Mouse (Mus musculus) midbrain, embryonic 13.5 days (tissue): ENCODE data around the gene Gm29609. TPM values are rescaled to one million over a fixed set of nuclear protein-coding genes. Genes with fewer than 3 reads are reported as not detected.

Source experiments
- polyA plus RNA-seq: library from polyadenylated mRNA; unstranded; fragments of >200 nt; fragmentation: Nextera tagmentation; extraction: Ambion mirVana; gene quantifications from 2 replicates; pipeline ENCODE4 v1.2.1, GENCODE M21; 2015

Gm29609 gene
- polyA plus RNA-seq, 1 experiment from 2014 or later = 0.86 TPM

Other genes starting within 250 kb of the Gm29609 start
- 23.0 TPM in 2 replicates for gene Cgref1, start 234.3 kb downstream of the Gm29609 start, polyA plus RNA-seq
- 108 and 129 TPM in 2 replicates for gene Preb, start 219.6 kb downstream of the Gm29609 start, polyA plus RNA-seq
- not detected in 2 replicates for gene Tcf23, start 211.2 kb downstream of the Gm29609 start, polyA plus RNA-seq
- 156 and 160 TPM in 2 replicates for gene Atraid, start 131.6 kb downstream of the Gm29609 start, polyA plus RNA-seq
- gene Slc5a6, start 131.0 kb downstream of the Gm29609 start, polyA plus RNA-seq = 17.3 and 19.3 TPM in 2 replicates
- 16.1 and 19.1 TPM in 2 replicates for gene Cad, start 125.1 kb downstream of the Gm29609 start, polyA plus RNA-seq
- not detected in 2 replicates for gene Dnajc5g, start 73.6 kb downstream of the Gm29609 start, polyA plus RNA-seq
- 15.9 and 16.8 TPM in 2 replicates for gene Slc30a3, start 71.7 kb downstream of the Gm29609 start, polyA plus RNA-seq
- not detected in 2 replicates for gene Trim54, start 63.2 kb downstream of the Gm29609 start, polyA plus RNA-seq
- not detected in 2 replicates for gene Ucn, start 41.1 kb downstream of the Gm29609 start, polyA plus RNA-seq
- gene Mpv17, start 25.7 kb downstream of the Gm29609 start, polyA plus RNA-seq = 54.7 and 57.5 TPM in 2 replicates
- 78.1 and 80.2 TPM in 2 replicates for gene Gtf3c2, start 233 bp upstream of the Gm29609 start, polyA plus RNA-seq
- gene Snx17, start 13.3 kb upstream of the Gm29609 start, polyA plus RNA-seq = 135 and 140 TPM in 2 replicates
- 71.5 and 74.6 TPM in 2 replicates for gene Eif2b4, start 13.5 kb upstream of the Gm29609 start, polyA plus RNA-seq
- gene Zfp513, start 22.4 kb upstream of the Gm29609 start, polyA plus RNA-seq = 12.5 and 20.5 TPM in 2 replicates
- 174 and 175 TPM in 2 replicates for gene Ppm1g, start 40.8 kb upstream of the Gm29609 start, polyA plus RNA-seq
- 153 and 160 TPM in 2 replicates for gene Nrbp1, start 61.0 kb upstream of the Gm29609 start, polyA plus RNA-seq
- gene Gm9970, start 61.3 kb upstream of the Gm29609 start, polyA plus RNA-seq = 0.54 and 0.63 TPM in 2 replicates
- gene Krtcap3, start 71.8 kb upstream of the Gm29609 start, polyA plus RNA-seq = 1.7 and 3.4 TPM in 2 replicates
- gene Ift172, start 111.2 kb upstream of the Gm29609 start, polyA plus RNA-seq = 34.4 and 36.0 TPM in 2 replicates
- gene Fndc4, start 116.2 kb upstream of the Gm29609 start, polyA plus RNA-seq = 63.2 and 74.5 TPM in 2 replicates
- gene Gckr, start 117.5 kb upstream of the Gm29609 start, polyA plus RNA-seq = 0.12 and 0.43 TPM in 2 replicates